Mouse (Mus musculus): ENCODE measurements at regions not wholly inside any gene's neighbourhood (a gene's known extent, or its start where the extent isn't known, plus 50 kb on each side); places are given as distances from the start of the nearest gene placed in this dataset.

GRCm38 (mm10) chr10:54269785-54270184 is 193.4 kb upstream of the Man1a start:
- Histone ChIP-seq H3K4me2 (replicated peaks; ENCODE audit: low read depth) (no peak overlapping the region), H3K9ac (ENCODE audit: low read depth, low read length) (no peak overlapping the region), H3K36me3 (ENCODE audit: control insufficient read depth, insufficient read depth) (no peaks in the 10 kb centered on the region), H3K4me1 (replicated peaks; ENCODE audit: control insufficient read depth, insufficient read depth, low read length) (no peaks in the 10 kb centered on the region), H3K9me3 (ENCODE audit: control insufficient read depth) (no peaks in the 10 kb centered on the region), H3K27ac (ENCODE audit: low read depth, low read length) (no peak overlapping the region), H3K27me3 (replicated peaks; ENCODE audit: control insufficient read depth, insufficient read depth, low read length) (no peaks in the 10 kb centered on the region), H3K4me3 (ENCODE audit: low read depth, low read length) (no peak overlapping the region)
- no peak for TF ChIP-seq CTCF (IDR thresholded peaks at IDR 0.05; ENCODE audit: low read depth)
- 96% methylated on average over 1 of the region's 1 CpGs for WGBS
- no peak for ATAC-seq

DNA sequence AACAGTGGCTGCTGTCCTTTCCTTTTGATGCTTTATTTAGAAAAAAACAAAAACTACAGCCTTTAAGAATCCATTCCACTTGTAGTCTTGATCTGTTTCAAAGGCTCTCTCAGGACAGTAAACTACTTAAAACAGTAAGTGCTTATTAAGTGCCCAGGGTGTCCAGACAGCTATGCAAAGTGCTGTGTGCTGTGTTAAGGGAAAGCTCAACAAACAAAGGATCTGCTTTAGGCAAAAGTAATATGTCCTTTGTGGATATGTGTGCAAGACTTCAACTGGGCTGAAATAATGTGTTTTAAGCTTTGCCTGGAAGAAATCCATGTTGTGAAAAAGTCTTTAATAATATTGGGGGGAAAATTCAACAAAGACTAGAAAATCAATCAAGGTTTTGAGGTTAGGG is 192.9 kb upstream of the Man1a start:
- no peaks in the 10 kb centered on the region for H3K9me3 ChIP-seq (ENCODE audit: control insufficient read depth)
- no peaks in the 10 kb centered on the region for H3K36me3 ChIP-seq (ENCODE audit: control insufficient read depth, insufficient read depth)
- ATAC-seq = no peak
- no peak for TF ChIP-seq CTCF (IDR thresholded peaks at IDR 0.05; ENCODE audit: low read depth)
- H3K4me2 ChIP-seq (replicated peaks; ENCODE audit: low read depth) = no peak overlapping the region
- H3K9ac ChIP-seq (ENCODE audit: low read depth, low read length) = no peak overlapping the region
- no peak overlapping the region for H3K27ac ChIP-seq (ENCODE audit: low read depth, low read length)
- H3K4me1 ChIP-seq (replicated peaks; ENCODE audit: control insufficient read depth, insufficient read depth, low read length) = no peaks in the 10 kb centered on the region
- no peaks in the 10 kb centered on the region for H3K27me3 ChIP-seq (replicated peaks; ENCODE audit: control insufficient read depth, insufficient read depth, low read length)
- H3K4me3 ChIP-seq (ENCODE audit: low read depth, low read length) = no peak overlapping the region

DNA sequence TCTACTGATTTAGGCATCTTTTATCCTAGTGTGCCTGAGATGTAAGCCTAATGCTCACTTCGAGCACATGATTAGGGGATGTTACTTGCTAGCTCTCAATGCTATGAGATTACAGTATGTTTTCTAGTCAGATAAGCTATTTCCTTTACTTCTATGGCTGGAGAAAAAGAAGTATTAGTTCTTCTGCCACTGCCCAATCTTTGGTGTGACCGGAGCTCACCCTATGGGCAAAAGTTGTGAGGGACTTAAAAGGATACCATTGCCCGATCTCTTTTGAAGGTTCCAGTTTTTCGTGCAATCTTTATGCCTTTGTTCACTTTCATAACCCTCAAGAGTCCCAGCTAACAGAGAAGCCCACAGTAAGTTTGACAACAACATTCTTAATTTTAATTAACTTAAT is 190.2 kb upstream of the Man1a start:
- ATAC-seq = no peak
- Histone ChIP-seq H3K9ac (ENCODE audit: low read depth, low read length) (no peak overlapping the region), H3K27ac (ENCODE audit: low read depth, low read length) (no peak overlapping the region), H3K9me3 (ENCODE audit: control insufficient read depth) (no peaks in the 10 kb centered on the region), H3K36me3 (ENCODE audit: control insufficient read depth, insufficient read depth) (no peaks in the 10 kb centered on the region), H3K27me3 (replicated peaks; ENCODE audit: control insufficient read depth, insufficient read depth, low read length) (no peaks in the 10 kb centered on the region), H3K4me1 (replicated peaks; ENCODE audit: control insufficient read depth, insufficient read depth, low read length) (no peaks in the 10 kb centered on the region), H3K4me3 (ENCODE audit: low read depth, low read length) (no peak overlapping the region), H3K4me2 (replicated peaks; ENCODE audit: low read depth) (no peak overlapping the region)
- no peak for TF ChIP-seq CTCF (IDR thresholded peaks at IDR 0.05; ENCODE audit: low read depth)
- 83% methylated on average over 4 of the region's 4 CpGs for WGBS

DNA sequence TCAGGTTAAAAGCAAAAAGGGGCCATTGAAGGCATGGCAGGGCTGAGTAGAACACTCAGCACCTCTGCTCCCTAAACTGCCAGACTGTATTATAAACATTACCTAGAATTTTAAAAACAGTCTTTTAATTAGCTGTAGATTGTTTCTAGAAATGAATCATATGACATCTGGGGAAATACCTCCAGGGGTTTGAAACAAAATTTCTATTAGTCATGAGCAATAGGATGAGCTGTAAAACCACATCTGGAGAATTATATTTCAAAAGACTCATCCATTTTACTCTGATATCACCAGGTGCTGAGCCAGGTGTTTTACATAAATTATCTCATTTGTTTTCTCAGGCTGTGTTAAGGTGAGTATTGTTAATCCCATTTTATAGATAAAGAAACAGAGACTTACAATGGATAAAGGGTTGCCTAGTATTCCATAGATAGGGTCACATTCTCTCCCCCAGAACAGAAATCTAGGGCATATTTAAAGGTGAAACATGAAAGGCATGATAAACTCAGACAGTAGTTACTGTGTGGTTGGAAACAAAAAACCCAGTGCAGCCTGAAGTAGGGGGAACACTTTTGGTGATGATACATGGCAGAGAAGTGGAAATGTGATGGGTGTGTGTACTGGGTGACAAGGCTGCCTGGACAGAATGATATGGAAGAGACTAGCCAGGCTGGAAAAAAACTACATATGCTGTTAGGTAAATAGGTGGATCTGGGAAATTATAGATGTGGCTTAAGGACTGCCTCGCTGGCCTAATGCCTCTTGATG is 178.6 kb upstream of the Man1a start:
- whole genome bisulfite sequencing = 52% methylated on average over 1 of the region's 1 CpGs
- no peak overlapping the region for H3K4me2 ChIP-seq (replicated peaks; ENCODE audit: low read depth)

DNA sequence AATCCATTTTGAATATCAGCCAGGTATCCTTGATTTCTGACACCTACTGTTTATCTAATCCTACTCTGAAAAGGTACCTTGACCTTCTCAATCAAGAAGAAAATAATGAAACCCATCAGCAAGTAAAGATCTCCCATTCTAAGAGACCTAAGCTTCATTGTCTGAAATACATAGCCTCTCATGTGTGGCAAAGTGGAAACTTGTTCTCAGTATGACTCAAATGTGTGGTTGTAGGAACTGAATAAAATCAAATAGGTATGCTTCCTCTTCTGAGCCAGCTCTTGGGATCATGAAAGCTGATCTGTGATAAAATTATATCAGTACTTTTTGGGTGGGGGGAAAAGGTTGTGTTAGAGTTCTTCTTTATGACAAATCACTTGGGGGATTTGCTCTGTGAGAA is 168.6 kb upstream of the Man1a start:
- no peak overlapping the region for H3K9ac ChIP-seq (ENCODE audit: low read depth, low read length)
- H3K4me2 ChIP-seq (replicated peaks; ENCODE audit: low read depth) = no peak overlapping the region
- no peak for TF ChIP-seq CTCF (IDR thresholded peaks at IDR 0.05; ENCODE audit: low read depth)
- no peak for ATAC-seq
- no peak overlapping the region for H3K27ac ChIP-seq (ENCODE audit: low read depth, low read length)
- no peaks in the 10 kb centered on the region for H3K36me3 ChIP-seq (ENCODE audit: control insufficient read depth, insufficient read depth)
- no peaks in the 10 kb centered on the region for H3K9me3 ChIP-seq (ENCODE audit: control insufficient read depth)
- H3K27me3 ChIP-seq (replicated peaks; ENCODE audit: control insufficient read depth, insufficient read depth, low read length) = no peaks in the 10 kb centered on the region
- no peak overlapping the region for H3K4me3 ChIP-seq (ENCODE audit: low read depth, low read length)
- no peaks in the 10 kb centered on the region for H3K4me1 ChIP-seq (replicated peaks; ENCODE audit: control insufficient read depth, insufficient read depth, low read length)

More for the DNA sequence above, 178.6 kb upstream of the Man1a start:
- no peak overlapping the region for H3K4me3 ChIP-seq (ENCODE audit: low read depth, low read length)
- H3K36me3 ChIP-seq (ENCODE audit: control insufficient read depth, insufficient read depth) = no peaks in the 10 kb centered on the region
- H3K27me3 ChIP-seq (replicated peaks; ENCODE audit: control insufficient read depth, insufficient read depth, low read length) = no peaks in the 10 kb centered on the region
- no peak for ATAC-seq
- no peak for TF ChIP-seq CTCF (IDR thresholded peaks at IDR 0.05; ENCODE audit: low read depth)
- H3K4me1 ChIP-seq (replicated peaks; ENCODE audit: control insufficient read depth, insufficient read depth, low read length) = no peaks in the 10 kb centered on the region
- H3K9me3 ChIP-seq (ENCODE audit: control insufficient read depth) = no peaks in the 10 kb centered on the region
- no peak overlapping the region for H3K9ac ChIP-seq (ENCODE audit: low read depth, low read length)
- H3K27ac ChIP-seq (ENCODE audit: low read depth, low read length) = no peak overlapping the region

GRCm38 (mm10) chr10:54202362-54202761 is 126.0 kb upstream of the Man1a start:
- Histone ChIP-seq H3K4me2 (replicated peaks; ENCODE audit: low read depth) (no peak overlapping the region), H3K27me3 (replicated peaks; ENCODE audit: control insufficient read depth, insufficient read depth, low read length) (no peaks in the 10 kb centered on the region), H3K4me1 (replicated peaks; ENCODE audit: control insufficient read depth, insufficient read depth, low read length) (no peaks in the 10 kb centered on the region), H3K9ac (ENCODE audit: low read depth, low read length) (no peak overlapping the region), H3K36me3 (ENCODE audit: control insufficient read depth, insufficient read depth) (no peaks in the 10 kb centered on the region), H3K4me3 (ENCODE audit: low read depth, low read length) (no peak overlapping the region), H3K9me3 (ENCODE audit: control insufficient read depth) (no peaks in the 10 kb centered on the region), H3K27ac (ENCODE audit: low read depth, low read length) (no peak overlapping the region)
- 64% methylated on average over 3 of the region's 3 CpGs for WGBS
- no peak for ATAC-seq
- no peak for TF ChIP-seq CTCF (IDR thresholded peaks at IDR 0.05; ENCODE audit: low read depth)

DNA sequence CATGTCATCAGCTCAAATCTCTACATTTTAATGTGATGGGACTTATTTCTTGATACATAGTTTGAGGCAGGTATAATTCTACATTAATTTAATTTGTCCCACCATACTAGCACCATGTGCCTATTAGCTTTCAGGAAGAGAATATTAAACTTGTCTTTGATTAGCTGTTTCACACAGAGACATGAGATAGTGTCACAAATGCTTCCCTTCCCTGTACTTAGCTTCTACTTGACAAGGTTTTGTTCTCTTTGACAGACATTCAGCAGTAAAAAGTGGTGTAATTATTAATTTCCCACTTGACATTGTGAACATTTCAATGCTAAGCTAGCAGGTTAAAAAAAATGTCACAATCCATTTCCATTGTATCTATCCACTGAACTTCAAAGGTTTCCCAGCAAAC is 125.3 kb upstream of the Man1a start:
- no peak overlapping the region for H3K9ac ChIP-seq (ENCODE audit: low read depth, low read length)
- no peak for TF ChIP-seq CTCF (IDR thresholded peaks at IDR 0.05; ENCODE audit: low read depth)
- H3K9me3 ChIP-seq (ENCODE audit: control insufficient read depth) = no peaks in the 10 kb centered on the region
- no peaks in the 10 kb centered on the region for H3K36me3 ChIP-seq (ENCODE audit: control insufficient read depth, insufficient read depth)
- H3K4me3 ChIP-seq (ENCODE audit: low read depth, low read length) = no peak overlapping the region
- no peaks in the 10 kb centered on the region for H3K4me1 ChIP-seq (replicated peaks; ENCODE audit: control insufficient read depth, insufficient read depth, low read length)
- ATAC-seq = no peak
- H3K27me3 ChIP-seq (replicated peaks; ENCODE audit: control insufficient read depth, insufficient read depth, low read length) = no peaks in the 10 kb centered on the region
- H3K27ac ChIP-seq (ENCODE audit: low read depth, low read length) = no peak overlapping the region
- H3K4me2 ChIP-seq (replicated peaks; ENCODE audit: low read depth) = no peak overlapping the region

Measured in intestine, postnatal 0 days (tissue).